Mouse (Mus musculus): ENCODE measurements around the gene Snap25.

DNA sequence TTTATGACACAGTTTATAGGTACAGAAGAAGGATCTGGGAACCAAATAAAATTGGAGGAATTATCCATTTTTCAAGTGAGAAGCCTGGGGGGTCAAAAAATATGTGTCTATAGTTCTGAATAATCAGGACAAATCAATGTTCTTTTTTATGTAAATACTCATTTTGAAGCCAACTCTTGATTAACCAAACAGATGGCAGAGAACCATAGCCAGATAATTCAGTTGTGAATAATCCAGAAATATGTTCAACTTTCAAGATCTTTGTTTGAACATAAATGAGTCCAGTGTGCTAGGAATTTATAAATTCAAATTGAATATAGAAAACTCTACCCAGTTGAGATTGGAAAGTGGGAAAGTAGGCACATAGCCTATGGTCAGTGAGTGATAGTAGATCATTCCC lies 67.0 kb downstream of the Snap25 start:
- no peak for TF ChIP-seq POLR2A (IDR thresholded peaks at IDR 0.05; ENCODE audit: control insufficient read depth, low read depth, low read length)
- TF ChIP-seq CTCF (IDR thresholded peaks at IDR 0.05; ENCODE audit: control insufficient read depth, insufficient read depth, insufficient replicate concordance, low read depth, low read length), result no peak

Data from testis, adult 2 months (tissue).